Mouse (Mus musculus) E14TG2a.4 (cell line): ENCODE measurements around the gene Kdm6b.

Experiments
- CTCF ChIP-seq: conservative IDR thresholded peaks from 2 replicates; pipeline ENCODE4 v1.5.1; 2014; ENCODE audit warnings: low read length
- POU5F1 ChIP-seq: IDR thresholded peaks from 2 replicates; pipeline ENCODE4 v1.6.1; 2014; ENCODE audit warnings: low read length, borderline replicate concordance

DNA sequence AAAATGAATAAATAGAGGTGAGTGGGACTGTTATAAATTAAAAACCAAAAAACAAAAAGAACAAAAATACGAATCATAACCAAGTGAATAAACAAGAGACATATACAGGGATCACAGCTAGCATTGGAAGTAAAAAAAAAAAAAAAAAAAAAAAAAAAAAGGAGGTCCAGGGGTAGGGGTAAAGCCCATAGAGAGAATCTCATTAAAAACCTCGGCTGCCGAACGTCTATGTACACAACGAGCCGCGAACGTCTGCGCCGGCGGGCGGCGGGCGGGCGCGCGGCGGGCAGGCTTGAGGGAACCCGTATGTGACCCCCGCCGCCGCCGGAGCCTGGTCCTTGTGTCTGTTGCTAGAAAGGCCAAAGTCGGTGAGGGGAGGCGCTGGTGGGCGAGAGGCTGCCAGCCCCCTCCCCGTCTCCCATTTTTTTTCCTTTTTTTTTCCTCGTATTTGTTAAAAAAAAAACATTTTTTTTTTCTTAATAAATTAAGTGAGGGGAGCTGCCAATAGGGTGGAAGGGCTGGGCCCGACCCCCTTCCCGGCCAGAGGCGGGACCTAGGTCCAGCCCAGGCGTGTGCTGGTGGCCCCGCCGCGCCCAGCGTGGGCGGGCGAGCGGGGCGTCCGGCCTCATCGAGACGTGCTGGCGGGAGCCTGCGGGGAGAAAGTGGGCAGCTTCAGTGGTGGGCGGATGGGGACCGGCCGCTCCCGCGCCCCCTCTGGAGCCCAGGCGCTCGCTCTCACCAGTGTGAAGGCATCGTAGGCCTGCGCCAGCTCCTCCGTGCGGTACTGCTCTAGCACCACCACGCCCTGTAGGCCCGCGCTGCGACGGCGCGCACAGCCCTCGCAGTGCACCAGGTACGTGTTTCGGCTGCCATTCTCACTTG, 14.0 kb downstream of the Kdm6b start:
- TF ChIP-seq POU5F1 = no peak
- no peak for TF ChIP-seq CTCF
